Mouse (Mus musculus) stomach, embryonic 14.5 days (tissue): ENCODE data around the gene Dhfr. TPM values are rescaled to one million over a fixed set of nuclear protein-coding genes. Genes with fewer than 3 reads are reported as not detected.
"Not testable (repeated sequence)": the region's sequence is repeated elsewhere in the genome, so short reads cannot be mapped to it uniquely, and the experiment has no call there.

Experiments
- ATAC-seq: fragments of 200-750 bp; cut with Nextera tagmentation; 2 replicates; pipeline ENCODE4 v1.8.0; 2017; ENCODE audit warnings: low read depth, moderate TSS enrichment; ENCODE audit not compliant: insufficient number of reproducible peaks, insufficient read depth, low FRiP score
- H3K27ac ChIP-seq: fragments of 300-500 bp; sonication (generic); 2 replicates; pipeline ENCODE4 v1.5.1; 2014; ENCODE audit warnings: mild to moderate bottlenecking, low read length, moderate library complexity, mixed read lengths
- H3K27me3 ChIP-seq: fragments of 300-500 bp; sonication (generic); 2 replicates; pipeline ENCODE4 v1.6.1; 2014; ENCODE audit warnings: low read length, control low read depth, mixed read lengths; ENCODE audit not compliant: control insufficient read depth, insufficient read depth
- H3K36me3 ChIP-seq: fragments of 300-500 bp; sonication (generic); 2 replicates; pipeline ENCODE4 v1.6.1; 2014; ENCODE audit warnings: mild to moderate bottlenecking, control low read depth, low read length, moderate library complexity, mixed read lengths; ENCODE audit not compliant: control insufficient read depth, insufficient read depth
- H3K4me1 ChIP-seq: fragments of 300-500 bp; sonication (generic); 2 replicates; pipeline ENCODE4 v1.6.1; 2014; ENCODE audit warnings: low read length, control low read depth, mixed read lengths; ENCODE audit not compliant: control insufficient read depth, insufficient read depth
- H3K4me2 ChIP-seq: fragments of 300-500 bp; sonication (generic); replicated peaks from 2 replicates; pipeline ENCODE4 v1.6.1; 2014; ENCODE audit warnings: low read depth, low read length, control low read depth
- H3K4me3 ChIP-seq: fragments of 300-500 bp; sonication (generic); 2 replicates; pipeline ENCODE4 v1.5.1; 2014; ENCODE audit warnings: low read depth, low read length, control low read depth
- H3K9ac ChIP-seq: fragments of 300-500 bp; sonication (generic); replicated peaks from 2 replicates; pipeline ENCODE4 v1.6.1; 2014; ENCODE audit warnings: low read depth, mild to moderate bottlenecking, control low read depth, low read length, moderate library complexity, mixed read lengths
- H3K9me3 ChIP-seq: fragments of 300-500 bp; sonication (generic); 2 replicates; pipeline ENCODE4 v1.6.1; 2016; ENCODE audit warnings: low read depth, low read length, control low read depth; ENCODE audit not compliant: control insufficient read depth
- WGBS: fragments of 180-500 bp; shearing (Covaris S2); extraction: QIAGEN DNeasy Blood & Tissue Kit; methylation state at CpG from one replicate; pipeline ENCODE4 v1.1.7; 2014; 5-methylcytosine and 5-hydroxymethylcytosine counted together
- polyA plus RNA-seq: library from polyadenylated mRNA; unstranded; fragments of >200 nt; fragmentation: Nextera tagmentation; extraction: Ambion mirVana; gene quantifications from 2 replicates; pipeline ENCODE4 v1.2.1, GENCODE M21; 2014

Dhfr gene
- polyA plus RNA-seq, 1 experiment from 2014 or later = 15.3 TPM

DNA sequence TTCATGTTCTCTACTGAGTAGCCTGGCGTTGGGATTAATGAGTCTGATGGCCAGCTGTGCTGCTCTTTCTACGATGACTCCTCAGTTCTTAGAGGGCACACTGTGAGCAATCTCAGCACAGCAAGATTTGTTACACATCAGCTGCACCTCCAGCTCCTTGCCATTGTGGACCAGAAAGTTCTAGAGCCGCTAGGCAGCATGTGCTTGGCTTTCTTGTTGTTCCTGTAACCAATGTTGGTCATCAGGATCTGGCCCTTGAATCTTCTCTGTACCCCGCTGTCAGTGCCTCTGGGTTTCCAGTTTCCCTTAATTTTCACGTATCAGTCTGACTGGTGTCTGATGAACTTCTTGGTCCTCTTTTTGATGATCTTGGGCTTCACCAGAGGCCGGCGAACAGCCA lies 1.9 kb downstream of the Dhfr start:
- Histone ChIP-seq H3K27ac (no peak overlapping the region), H3K9ac (no peak overlapping the region; the same call in 1 of the 2 replicates), H3K4me1 (0 out of 2 replicates have a peak, but pooled peaks cover 4% of the 10 kb centered on the region), H3K36me3 (peaks cover 4% of the 10 kb centered on the region; the same call in 1 of the 2 replicates), H3K4me3 (peak overlapping the region; percentile 70), H3K4me2 (peak overlapping the region; percentile 93), H3K9me3 (no peaks in the 10 kb centered on the region), H3K27me3 (no peaks in the 10 kb centered on the region)
- WGBS = 73% methylated on average over 7 of the region's 7 CpGs
- ATAC-seq = no peak

DNA sequence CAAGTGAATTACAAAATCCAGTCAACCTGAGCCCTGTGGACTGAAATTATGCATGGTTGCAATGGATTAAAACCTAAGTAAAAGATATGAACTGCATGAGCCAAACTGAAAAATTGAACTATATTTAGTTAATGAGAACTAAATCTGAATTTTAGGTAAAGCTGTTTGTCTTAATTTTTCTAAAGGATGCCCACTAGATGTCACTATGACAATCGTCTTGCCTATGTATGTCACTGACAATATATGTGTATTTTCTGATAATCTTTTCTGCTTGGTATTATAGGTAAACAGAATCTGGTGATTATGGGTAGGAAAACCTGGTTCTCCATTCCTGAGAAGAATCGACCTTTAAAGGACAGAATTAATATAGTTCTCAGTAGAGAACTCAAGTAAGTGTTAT lies 3.1 kb downstream of the Dhfr start:
- H3K4me1 ChIP-seq = 0 out of 2 replicates have a peak, but pooled peaks cover 4% of the 10 kb centered on the region
- H3K9ac ChIP-seq = no peak overlapping the region
- H3K36me3 ChIP-seq = peaks cover 4% of the 10 kb centered on the region; the same call in 1 of the 2 replicates
- no peak overlapping the region for H3K4me3 ChIP-seq
- 52% methylated on average over 2 of the region's 2 CpGs for WGBS
- H3K9me3 ChIP-seq = no peaks in the 10 kb centered on the region
- no peaks in the 10 kb centered on the region for H3K27me3 ChIP-seq
- no peak for ATAC-seq
- no peak overlapping the region for H3K4me2 ChIP-seq
- H3K27ac ChIP-seq = no peak overlapping the region

DNA sequence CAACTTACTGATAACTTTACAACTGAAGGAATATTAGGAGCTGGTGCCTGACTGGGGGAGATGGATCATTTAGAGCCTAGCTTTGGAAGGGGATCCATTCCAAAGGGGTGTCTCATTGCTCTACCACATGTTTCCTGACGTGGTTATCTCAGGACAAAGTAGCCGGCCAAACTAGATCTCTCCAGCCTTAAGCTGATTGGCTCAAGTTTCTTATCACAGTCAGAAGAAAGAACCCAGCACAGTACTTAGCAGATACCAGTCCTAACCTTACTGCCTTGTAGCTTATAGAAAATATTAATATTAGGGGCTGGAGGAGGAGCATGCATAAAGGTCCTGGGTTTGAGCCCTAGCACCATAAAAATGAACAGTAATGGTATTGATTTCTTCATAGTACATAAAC lies 7.1 kb downstream of the Dhfr start:
- H3K4me3 ChIP-seq = no peak overlapping the region
- H3K9ac ChIP-seq = no peak overlapping the region
- 76% methylated on average over 2 of the region's 2 CpGs for WGBS
- H3K27me3 ChIP-seq = no peaks in the 10 kb centered on the region
- no peaks in the 10 kb centered on the region for H3K9me3 ChIP-seq
- no peak for ATAC-seq
- no peak overlapping the region for H3K4me2 ChIP-seq
- peaks cover 4% of the 10 kb centered on the region; the same call in 1 of the 2 replicates for H3K36me3 ChIP-seq
- H3K27ac ChIP-seq = no peak overlapping the region
- H3K4me1 ChIP-seq = no peaks in the 10 kb centered on the region

DNA sequence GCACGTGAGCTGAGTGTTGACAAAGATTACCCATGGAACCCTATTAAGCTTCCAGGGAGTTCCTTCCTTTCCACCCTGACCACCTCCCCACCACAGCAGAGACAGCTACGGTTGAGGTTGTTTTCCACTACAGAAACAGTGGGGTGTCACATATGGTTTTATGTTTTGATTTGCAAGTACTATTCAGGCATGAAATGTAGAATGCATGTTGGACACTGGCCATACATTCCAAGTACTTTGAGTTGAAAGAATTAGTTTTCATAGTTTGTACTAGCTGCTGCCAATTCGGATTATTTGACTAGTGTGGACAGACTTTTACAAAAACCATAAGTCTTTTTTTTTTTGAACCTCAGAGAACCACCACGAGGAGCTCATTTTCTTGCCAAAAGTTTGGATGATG lies 10.8 kb downstream of the Dhfr start:
- H3K4me3 ChIP-seq = no peak overlapping the region
- H3K4me2 ChIP-seq = no peak overlapping the region
- H3K9ac ChIP-seq = no peak overlapping the region
- H3K36me3 ChIP-seq = peaks cover 14% of the 10 kb centered on the region; the same call in 1 of the 2 replicates
- H3K4me1 ChIP-seq = no peaks in the 10 kb centered on the region
- H3K27me3 ChIP-seq = no peaks in the 10 kb centered on the region
- H3K27ac ChIP-seq = no peak overlapping the region
- no peak for ATAC-seq
- H3K9me3 ChIP-seq = no peaks in the 10 kb centered on the region
- WGBS = 71% methylated on average over 4 of the region's 4 CpGs

DNA sequence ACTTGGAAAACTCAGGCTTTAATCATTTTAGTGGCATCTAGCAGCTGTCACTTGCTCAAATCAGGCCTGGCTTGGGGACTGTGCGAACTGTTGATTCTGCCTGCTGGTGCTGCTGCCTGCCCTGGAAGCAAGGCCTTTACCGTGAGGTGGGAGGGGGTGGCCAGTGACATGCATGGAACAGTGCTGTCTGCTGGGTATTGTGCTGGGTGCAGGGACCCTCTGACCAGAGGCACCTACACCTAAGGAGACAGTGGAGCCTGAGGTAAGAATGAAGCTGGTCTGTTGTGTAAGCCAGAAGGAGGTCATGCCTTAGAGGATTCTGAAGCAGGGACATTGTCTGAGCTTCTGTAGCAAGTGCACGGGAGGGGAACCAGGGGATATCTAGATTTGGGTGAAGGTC lies 16.3 kb downstream of the Dhfr start:
- Histone ChIP-seq H3K9ac (no peak overlapping the region), H3K9me3 (no peaks in the 10 kb centered on the region), H3K4me3 (no peak overlapping the region), H3K27ac (no peak overlapping the region), H3K4me2 (no peak overlapping the region), H3K36me3 (peaks cover 14% of the 10 kb centered on the region; the same call in 1 of the 2 replicates), H3K4me1 (no peaks in the 10 kb centered on the region), H3K27me3 (no peaks in the 10 kb centered on the region)
- 90% methylated on average over 3 of the region's 3 CpGs for WGBS
- ATAC-seq = no peak

DNA sequence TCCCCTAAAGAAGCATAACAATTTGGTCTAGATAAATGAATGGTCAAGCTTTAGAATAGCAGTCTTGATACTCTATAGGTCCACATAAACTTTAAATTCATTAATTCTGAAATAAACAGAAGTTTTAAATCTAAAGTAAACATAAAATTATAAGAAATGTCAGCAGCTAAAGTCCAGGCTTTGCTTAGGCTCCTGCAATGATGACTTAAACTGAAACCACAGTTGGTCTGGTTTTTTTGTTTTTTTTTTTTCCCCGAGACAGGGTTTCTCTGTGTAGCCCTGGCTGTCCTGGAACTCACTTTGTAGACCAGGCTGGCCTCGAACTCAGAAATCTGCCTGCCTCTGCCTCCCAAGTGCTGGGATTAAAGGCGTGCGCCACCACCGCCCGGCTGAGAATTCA lies 16.9 kb downstream of the Dhfr start:
- not testable (repeated sequence) for H3K4me2 ChIP-seq, H3K9me3 ChIP-seq, H3K27ac ChIP-seq, H3K9ac ChIP-seq, H3K4me1 ChIP-seq, ATAC-seq, H3K4me3 ChIP-seq, H3K27me3 ChIP-seq
- H3K36me3 ChIP-seq = peaks cover 14% of the 10 kb centered on the region; the same call in 1 of the 2 replicates
- 92% methylated on average over 5 of the region's 6 CpGs for WGBS

DNA sequence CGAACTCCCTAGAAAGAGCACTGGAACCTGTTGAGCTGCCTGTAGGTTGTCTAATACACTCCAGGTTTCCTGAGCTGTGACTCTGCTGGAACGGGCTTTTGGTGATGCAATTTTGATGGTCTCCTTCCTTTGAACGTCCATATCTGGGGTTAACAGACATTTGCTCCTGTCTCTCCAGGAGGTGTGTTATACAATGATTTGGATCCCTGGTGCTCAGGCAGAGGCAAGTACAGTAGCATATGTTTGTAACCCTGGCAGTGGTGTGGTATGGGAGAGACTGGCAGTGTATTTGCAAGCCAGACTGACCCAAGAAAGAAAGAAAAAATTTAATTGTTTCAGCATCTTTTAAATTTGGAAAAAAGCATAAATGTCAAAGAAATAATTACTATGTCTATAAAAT lies 32.8 kb downstream of the Dhfr start:
- Histone ChIP-seq H3K36me3 (peaks cover 3% of the 10 kb centered on the region; the same call in 1 of the 2 replicates), H3K27ac (no peak overlapping the region), H3K4me3 (no peak overlapping the region), H3K4me2 (no peak overlapping the region), H3K4me1 (no peaks in the 10 kb centered on the region), H3K9ac (no peak overlapping the region), H3K9me3 (no peaks in the 10 kb centered on the region), H3K27me3 (no peaks in the 10 kb centered on the region)
- WGBS = 84% methylated on average over 3 of the region's 3 CpGs
- no peak for ATAC-seq

DNA sequence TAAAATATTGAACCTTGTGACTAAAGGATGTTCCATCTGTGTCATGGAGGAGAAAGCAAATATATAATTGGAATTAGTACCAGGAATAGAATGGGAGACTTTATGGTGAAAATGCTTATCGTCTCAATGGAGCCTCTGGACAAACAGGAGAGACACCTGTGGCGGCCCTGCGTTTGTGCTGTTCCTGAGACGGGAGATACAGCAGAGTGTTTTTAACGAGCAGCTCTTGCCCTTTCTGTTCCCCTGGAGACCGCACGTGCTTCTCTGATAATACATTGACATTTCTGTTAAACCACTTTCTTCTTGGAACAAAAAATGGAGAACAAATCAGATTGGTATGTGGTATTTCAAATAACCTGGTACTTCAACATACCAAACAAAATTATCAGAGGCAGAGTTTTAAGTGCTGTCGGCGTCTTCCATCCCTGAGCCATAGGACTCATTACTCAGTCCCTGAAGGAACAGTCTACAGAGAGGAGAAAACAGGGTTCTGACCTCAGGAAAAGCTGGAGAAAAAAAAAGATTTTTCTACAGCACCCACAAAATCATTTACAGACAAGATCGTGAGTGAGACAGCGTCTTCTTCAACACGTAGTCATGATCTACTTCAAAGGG lies 38.6 kb downstream of the Dhfr start:
- H3K27me3 ChIP-seq = no peaks in the 10 kb centered on the region
- no peak overlapping the region for H3K9ac ChIP-seq
- no peaks in the 10 kb centered on the region for H3K9me3 ChIP-seq
- no peak overlapping the region for H3K4me3 ChIP-seq
- no peak overlapping the region for H3K27ac ChIP-seq
- no peak for ATAC-seq
- H3K4me1 ChIP-seq = no peaks in the 10 kb centered on the region
- no peaks in the 10 kb centered on the region for H3K36me3 ChIP-seq
- 67% methylated on average over 12 of the region's 12 CpGs for WGBS
- H3K4me2 ChIP-seq = no peak overlapping the region
